Mouse (Mus musculus) T-cell, adult 2 months (primary cell): ENCODE results near the gene Cyp4a32.
"Not testable (repeated sequence)": the region's sequence is repeated elsewhere in the genome, so short reads cannot be mapped to it uniquely, and the experiment has no call there.

Experiments
- DNase-seq: peaks from one replicate; pipeline ENCODE4 v3.0.0; 2022; ENCODE audit warnings: low spot score

Cyp4a32 gene

GRCm38 (mm10) chr4:115600611-115601010 lies at the start of gene Cyp4a32:
Gene Cyp4a32, plus strand, starts transcription at chr4:115600969.
- not testable (repeated sequence) for DNase-seq

DNA sequence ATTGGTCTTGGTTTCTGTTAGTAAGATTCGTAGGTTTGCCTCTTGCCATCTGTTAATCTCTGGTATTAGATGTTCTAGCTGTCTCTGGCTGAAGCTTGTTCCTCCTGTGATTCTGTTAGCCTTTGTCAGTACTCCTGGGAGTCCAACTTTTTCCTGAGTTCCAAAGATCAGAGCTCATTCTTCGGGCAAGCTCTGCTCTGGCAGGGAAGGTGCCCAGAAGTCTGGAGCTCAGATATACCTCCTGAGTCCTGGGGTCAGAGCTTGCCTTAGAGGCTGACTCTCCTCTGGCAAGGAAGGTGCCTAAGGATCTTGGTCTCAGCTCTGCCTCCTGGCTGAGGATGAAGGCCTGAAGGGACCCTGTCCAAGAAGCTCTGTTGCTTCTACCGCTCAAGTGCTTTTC lies 48.0 kb upstream of the Cyp4a32 start:
- no peak for DNase-seq

- DNase-seq, result no peak
These were observed 45.3 kb upstream of the Cyp4a32 start for GRCm38 (mm10) chr4:115555513-115555912.

DNA sequence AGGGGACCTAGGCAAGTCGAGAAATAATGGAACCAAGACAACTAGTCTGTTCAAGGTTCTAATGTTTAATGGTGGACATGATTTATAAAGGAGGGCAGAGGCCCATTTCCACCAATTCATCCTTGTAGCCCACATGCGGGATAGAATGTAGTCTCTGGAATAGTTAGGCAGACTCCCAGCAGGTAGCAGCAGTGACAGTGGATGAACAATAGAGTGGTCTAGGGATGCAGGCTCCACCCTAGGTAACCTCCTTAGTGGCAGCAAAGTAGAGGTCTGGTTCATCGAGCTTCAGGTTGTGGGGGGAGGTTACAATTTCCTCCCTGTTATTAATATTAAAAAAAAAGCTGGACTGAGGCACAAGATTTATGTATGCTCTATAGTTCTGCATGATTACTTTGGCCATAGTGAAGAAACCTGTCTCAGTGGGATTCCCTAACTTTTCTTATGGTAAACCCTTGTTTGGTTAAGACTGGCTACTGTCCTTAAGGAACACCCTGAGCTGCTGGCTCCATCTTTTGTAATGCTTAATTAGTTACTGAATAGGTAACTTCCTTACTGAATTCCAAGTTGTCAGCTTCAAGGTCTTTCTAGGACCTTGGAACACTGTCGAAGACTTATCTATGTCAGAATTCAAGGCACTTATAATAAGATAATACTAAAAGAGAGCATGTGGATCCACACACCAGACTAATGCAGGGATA lies 42.8 kb upstream of the Cyp4a32 start:
- no peak for DNase-seq

- DNase-seq, result not testable (repeated sequence)
These were observed 39.5 kb upstream of the Cyp4a32 start for GRCm38 (mm10) chr4:115561236-115561635.

DNA sequence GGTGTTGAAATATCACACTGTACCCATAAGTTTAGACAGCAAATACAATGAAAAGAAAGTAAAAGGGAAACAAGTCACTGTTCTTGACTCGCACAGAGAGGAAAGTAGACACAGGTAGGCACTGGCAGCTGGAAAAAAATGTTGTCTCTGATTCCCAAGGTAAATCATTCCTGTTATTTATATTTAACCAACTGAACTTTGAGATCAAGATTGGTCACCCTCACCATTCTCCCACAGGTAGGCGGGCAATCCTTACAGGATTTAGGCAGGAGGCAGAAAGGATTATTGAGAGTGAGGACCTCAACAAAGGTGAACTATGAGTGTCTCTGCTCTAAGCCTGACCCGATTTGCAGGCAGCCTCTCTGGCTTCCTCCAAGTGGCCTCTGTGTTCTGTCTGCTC lies 37.4 kb upstream of the Cyp4a32 start, which contains the start of gene Cyp4a31:
Gene Cyp4a31, plus strand, starts transcription at position 249 of the 400 bp plus-strand sequence.
- DNase-seq, result no peak

GRCm38 (mm10) chr4:115564469-115565225 lies 36.1 kb upstream of the Cyp4a32 start:
- DNase-seq, result not testable (repeated sequence)

GRCm38 (mm10) chr4:115575255-115575654 lies 25.5 kb upstream of the Cyp4a32 start:
- DNase-seq, result no peak

DNA sequence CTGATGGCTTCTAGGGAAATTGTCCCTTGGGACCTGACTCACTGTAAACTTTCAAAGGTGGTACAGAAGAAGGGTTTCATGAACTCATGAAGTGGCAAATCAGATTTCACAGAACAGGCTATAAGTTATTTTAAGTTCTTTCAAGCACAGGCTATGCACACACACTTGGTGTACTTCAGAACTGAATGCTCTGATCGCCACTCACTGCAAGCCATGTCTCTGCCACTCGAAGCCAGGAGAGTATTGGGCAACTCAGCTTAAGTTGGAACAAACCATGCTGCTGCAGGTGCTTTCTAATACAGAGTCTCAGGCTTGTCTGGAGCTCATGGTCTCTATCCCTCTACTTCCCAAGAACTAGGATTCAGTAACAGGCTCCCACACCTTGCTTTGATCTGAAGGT lies 25.0 kb upstream of the Cyp4a32 start:
- DNase-seq, result no peak

- DNase-seq, result no peak
These were observed 17.7 kb upstream of the Cyp4a32 start for GRCm38 (mm10) chr4:115583036-115583435.

DNA sequence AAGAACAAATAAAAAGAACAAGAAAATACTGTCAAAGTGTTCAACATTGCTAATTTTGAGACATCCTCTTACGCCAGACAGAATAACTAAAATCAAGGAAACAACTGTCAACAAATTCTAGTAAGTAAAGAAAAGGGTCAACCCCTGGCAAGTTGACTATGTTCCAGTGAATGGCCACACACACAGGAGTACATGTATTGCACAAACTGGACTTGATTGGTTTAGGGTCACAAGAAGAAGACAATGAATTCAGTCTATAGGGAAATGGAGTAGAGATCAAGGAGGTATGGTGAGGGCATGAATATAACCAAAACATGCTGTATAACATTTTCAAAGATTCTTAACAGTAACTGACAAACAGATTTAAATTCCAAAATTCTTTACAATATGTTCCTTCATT lies 4.4 kb upstream of the Cyp4a32 start:
- DNase-seq, result no peak

DNA sequence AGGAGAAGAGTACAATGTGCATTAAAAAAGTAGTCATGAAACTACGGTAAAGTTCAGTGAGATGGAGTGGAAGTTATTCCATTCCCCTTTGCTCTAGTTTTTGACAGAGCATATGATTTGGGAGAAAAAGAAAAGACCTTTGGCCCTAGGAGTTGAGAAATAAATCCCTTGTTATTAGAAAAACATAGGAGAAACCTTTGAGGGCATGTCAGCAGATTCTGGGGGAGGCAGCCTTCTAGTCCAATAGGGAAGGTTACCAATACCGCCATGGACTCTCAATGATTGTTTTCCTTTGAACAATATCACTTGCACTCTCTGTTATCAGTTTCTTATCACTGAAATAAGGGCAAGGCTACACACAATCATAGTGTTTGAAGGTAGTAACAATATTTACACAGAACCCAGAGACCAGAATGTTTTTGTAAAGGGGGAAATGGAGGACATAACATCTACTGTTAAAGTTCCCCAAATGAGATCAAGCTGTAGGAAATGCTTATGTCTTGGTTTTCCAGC lies 3.9 kb upstream of the Cyp4a32 start:
- no peak for DNase-seq

DNA sequence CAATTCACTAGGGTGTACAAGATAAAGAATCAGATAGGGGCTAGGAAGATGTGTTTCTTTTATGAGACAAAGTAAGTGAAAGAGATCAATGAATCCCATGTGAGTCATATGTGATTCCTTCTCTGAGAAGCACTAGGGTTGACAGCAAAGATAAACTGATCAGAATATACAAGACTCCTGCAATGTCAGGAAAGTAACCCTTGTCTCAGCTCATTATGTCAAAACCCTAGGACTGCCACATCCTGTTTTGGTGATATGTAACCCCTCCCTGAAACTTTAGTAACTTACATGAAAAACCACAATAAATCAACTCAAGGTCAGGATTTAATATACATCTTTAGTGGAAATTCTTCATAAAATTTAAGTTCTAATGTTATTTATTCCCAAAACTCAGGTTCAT lies 13.2 kb downstream of the Cyp4a32 start:
- DNase-seq, result no peak

DNA sequence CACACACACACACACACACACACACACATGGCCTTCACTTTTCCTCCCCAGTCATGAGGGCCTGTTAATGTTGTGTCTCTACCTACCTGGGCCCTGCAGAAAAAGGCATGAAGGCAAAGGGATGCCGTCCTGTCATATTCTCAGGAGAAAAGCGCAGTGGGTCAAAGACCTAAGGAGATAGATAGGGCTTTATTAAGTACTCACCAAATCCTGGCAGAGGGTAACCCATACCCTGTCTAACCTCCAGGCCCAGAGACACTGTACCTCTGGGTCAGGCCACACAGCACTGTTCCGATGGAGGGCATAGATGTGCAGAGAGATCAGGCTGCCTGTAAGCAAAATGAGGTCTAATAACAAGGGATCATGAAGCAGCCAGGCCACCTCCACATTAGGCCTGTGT lies 24.8 kb downstream of the Cyp4a32 start:
- DNase-seq, result not testable (repeated sequence)

GRCm38 (mm10) chr4:115642967-115643754 lies 42.4 kb downstream of the Cyp4a32 start:
- DNase-seq, result no peak

- no peak for DNase-seq
These were observed 44.6 kb downstream of the Cyp4a32 start for GRCm38 (mm10) chr4:115645371-115645770.

DNA sequence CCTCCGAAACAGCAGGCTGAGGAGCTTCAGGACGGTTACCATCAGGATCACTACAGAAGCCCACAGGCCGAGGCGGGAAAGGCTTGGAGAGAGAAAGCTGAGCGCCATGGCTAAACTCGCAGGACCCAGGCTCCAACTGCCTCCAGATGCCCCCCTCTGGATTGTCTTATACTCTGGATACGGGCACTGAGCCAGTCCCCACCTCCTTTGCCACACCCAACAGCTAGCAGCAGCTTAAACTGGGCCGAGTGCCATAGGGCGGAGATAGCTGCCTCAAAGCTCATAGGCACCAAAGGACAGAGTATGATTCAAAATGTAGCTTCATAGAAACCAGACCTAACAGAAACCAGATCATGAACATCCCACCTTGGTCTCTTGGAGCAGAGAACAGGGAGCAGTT lies 46.8 kb downstream of the Cyp4a32 start, which contains the start of gene Cyp4b1:
Gene Cyp4b1, minus strand, starts transcription at position 144 of the 400 bp plus-strand sequence.
- no peak for DNase-seq

GRCm38 (mm10) chr4:115648752-115649151 lies 48.0 kb downstream of the Cyp4a32 start:
- DNase-seq, result no peak

- DNase-seq, result no peak
These were observed 48.6 kb downstream of the Cyp4a32 start for GRCm38 (mm10) chr4:115649344-115649743.

- no peak for DNase-seq
These were observed 50.1 kb downstream of the Cyp4a32 start for GRCm38 (mm10) chr4:115650866-115651265.

- not testable (repeated sequence) for DNase-seq
These were observed 55.2 kb downstream of the Cyp4a32 start for GRCm38 (mm10) chr4:115655841-115656534.

DNA sequence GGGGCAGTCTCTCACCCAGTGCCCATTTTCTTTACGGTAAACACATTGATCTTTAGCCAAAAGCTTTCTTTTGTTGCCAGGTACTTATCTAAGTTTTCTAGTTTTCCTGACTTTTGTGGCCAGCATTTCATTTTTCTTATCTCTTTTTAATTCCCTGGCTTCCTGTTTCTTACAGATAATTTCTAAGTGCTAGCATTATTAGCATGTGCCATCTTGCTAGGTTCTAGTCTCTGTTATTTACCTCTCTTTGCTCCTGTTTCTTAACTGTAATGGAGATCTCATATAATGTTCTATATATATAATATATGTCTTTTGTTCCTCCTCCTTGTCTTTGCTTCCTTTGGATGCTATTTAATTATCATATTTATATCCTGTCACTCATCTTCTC lies 55.8 kb downstream of the Cyp4a32 start:
- not testable (repeated sequence) for DNase-seq
